ENCODE assay signal across 8 mouse cellular contexts in genomic region chr3:90475151-90475830, GRCm38 (mm10). TPM values are rescaled to one million over a fixed set of nuclear protein-coding genes. Genes with fewer than 3 reads are reported as not detected.
A peak's percentile ranks its signal among the peaks of the same experiment; 100 is the strongest.
DNase-seq lines count a peak whose midpoint lies in the region; ATAC-seq lines count a peak whose summit lies in the region.

No protein-coding gene starts in this region.

- no peaks in the 10 kb centered on the region for H3K9me3 ChIP-seq in kidney, embryonic 15.5 days (replicated peaks)
- H3K9me3 ChIP-seq in hindbrain, embryonic 11.5 days (ENCODE audit: control insufficient read depth, low read length), result no peaks in the 10 kb centered on the region
- no peaks in the 10 kb centered on the region for H3K9me3 ChIP-seq in midbrain, embryonic 11.5 days (ENCODE audit: control insufficient read depth, low read length)

- peaks cover 8% of the 10 kb centered on the region for H3K4me1 ChIP-seq in kidney, embryonic 15.5 days
- H3K4me1 ChIP-seq in hindbrain, embryonic 11.5 days (replicated peaks; ENCODE audit: control insufficient read depth, insufficient read depth, low read length), result 0 out of 2 replicates have a peak, but pooled peaks cover 2% of the 10 kb centered on the region
- peaks cover 7% of the 10 kb centered on the region for H3K4me1 ChIP-seq in midbrain, embryonic 11.5 days (ENCODE audit: control insufficient read depth, insufficient read depth, low read length)

- no peak overlapping the region for H3K27ac ChIP-seq in kidney, embryonic 15.5 days
- H3K27ac ChIP-seq in hindbrain, embryonic 11.5 days (ENCODE audit: low read depth, low read length), result no peak overlapping the region
- no peak overlapping the region for H3K27ac ChIP-seq in midbrain, embryonic 11.5 days (ENCODE audit: low read depth, low read length)

- peak overlapping the region; percentile 52 for H3K4me2 ChIP-seq in kidney, embryonic 15.5 days
- H3K4me2 ChIP-seq in hindbrain, embryonic 11.5 days (replicated peaks; ENCODE audit: low read depth, low read length), result no peak overlapping the region
- peak overlapping the region; percentile 32; the same call in 1 of the 2 replicates for H3K4me2 ChIP-seq in midbrain, embryonic 11.5 days

- DNase-seq in kidney, adult 8-10 months, result no peak
- DNase-seq in brain, adult 2 months (ENCODE audit: low read depth, low spot score), result peak; percentile 38
- DNase-seq in hindbrain, embryonic 11.5 days (ENCODE audit: low spot score), result no peak
- DNase-seq in midbrain, embryonic 11.5 days (ENCODE audit: low spot score, missing footprints), result no peak
- no peak for DNase-seq in left cerebral cortex, postnatal 36 days (ENCODE audit: low spot score in 2 of 2)
- no peak for DNase-seq in right cerebral cortex, adult 18-20 months
- no peak for DNase-seq in adrenal gland, adult 2 months

- ATAC-seq in kidney, embryonic 15.5 days (replicated peaks; ENCODE audit: low FRiP score), result peak; percentile 3; the same call in 1 of the 2 replicates
- ATAC-seq in hindbrain, embryonic 11.5 days (ENCODE audit: low FRiP score), result peak; percentile 31
- ATAC-seq in midbrain, embryonic 11.5 days (ENCODE audit: low FRiP score), result peak; percentile 49

- WGBS in kidney, embryonic 15.5 days, result 39% methylated on average over 16 of the region's 16 CpGs
- WGBS in hindbrain, embryonic 11.5 days, result 40% methylated on average over 15 of the region's 16 CpGs
- 43% methylated on average over 15 of the region's 16 CpGs for WGBS in midbrain, embryonic 11.5 days

- H3K36me3 ChIP-seq in kidney, embryonic 15.5 days, result peaks cover 30% of the 10 kb centered on the region
- peaks cover 7% of the 10 kb centered on the region for H3K36me3 ChIP-seq in hindbrain, embryonic 11.5 days (ENCODE audit: control insufficient read depth, insufficient read depth, low read length)
- peaks cover 11% of the 10 kb centered on the region for H3K36me3 ChIP-seq in midbrain, embryonic 11.5 days (ENCODE audit: control insufficient read depth, insufficient read depth, low read length)

- no peaks in the 10 kb centered on the region for H3K27me3 ChIP-seq in kidney, embryonic 15.5 days
- H3K27me3 ChIP-seq in hindbrain, embryonic 11.5 days (ENCODE audit: control insufficient read depth, insufficient read depth, low read length), result no peaks in the 10 kb centered on the region
- H3K27me3 ChIP-seq in midbrain, embryonic 11.5 days (ENCODE audit: control insufficient read depth, insufficient read depth, low read length), result no peaks in the 10 kb centered on the region

- intact Hi-C loops in left cerebral cortex, postnatal 36 days (cut with DNase I), result no loop called here

- peak overlapping the region; percentile 41 for H3K4me3 ChIP-seq in kidney, embryonic 15.5 days (replicated peaks)
- H3K4me3 ChIP-seq in hindbrain, embryonic 11.5 days (ENCODE audit: low read depth, low read length), result peak overlapping the region; percentile 25
- H3K4me3 ChIP-seq in midbrain, embryonic 11.5 days (ENCODE audit: low read depth, low read length), result peak overlapping the region; percentile 20; the same call in 1 of the 2 replicates

- H3K9ac ChIP-seq in kidney, embryonic 15.5 days, result no peak overlapping the region
- H3K9ac ChIP-seq in hindbrain, embryonic 11.5 days (ENCODE audit: low read depth, low read length), result no peak overlapping the region
- H3K9ac ChIP-seq in midbrain, embryonic 11.5 days (ENCODE audit: low read length), result no peak overlapping the region

RNA-seq across cellular contexts. Expression of gene Ilf2, which starts 0.6 kb away (rescaled TPM):
- 236 and 238 TPM in 2 replicates for polyA plus RNA-seq in kidney, embryonic 15.5 days (2015; fragmentation: Nextera tagmentation; extraction: Ambion mirVana)
- 364 and 368 TPM in 2 replicates for polyA plus RNA-seq in hindbrain, embryonic 11.5 days (2014; fragmentation: Nextera tagmentation; extraction: Ambion mirVana)
- polyA plus RNA-seq in midbrain, embryonic 11.5 days (2014; fragmentation: Nextera tagmentation; extraction: Ambion mirVana), result 338 and 369 TPM in 2 replicates
- total RNA-seq in left cerebral cortex, postnatal 36 days (2021), result 10 to 100 TPM; 73.5 to 82.2 TPM
- 10 to 100 TPM; 52.3 to 54.4 TPM for total RNA-seq in adrenal gland, adult 2 months (2021)
- 8.6 and 10.2 TPM in 2 replicates for polyA plus RNA-seq in adrenal gland, adult 2 months (2012; rRNA removed)

RNA-seq across cellular contexts. Expression of gene Npr1, which starts 9.6 kb away (rescaled TPM):
- polyA plus RNA-seq in kidney, embryonic 15.5 days (2015; fragmentation: Nextera tagmentation; extraction: Ambion mirVana), result 13.6 and 16.2 TPM in 2 replicates
- polyA plus RNA-seq in hindbrain, embryonic 11.5 days (2014; fragmentation: Nextera tagmentation; extraction: Ambion mirVana), result 2.5 and 3.7 TPM in 2 replicates
- polyA plus RNA-seq in midbrain, embryonic 11.5 days (2014; fragmentation: Nextera tagmentation; extraction: Ambion mirVana), result 2.4 and 2.7 TPM in 2 replicates
- 1 to 10 TPM; 2.5 to 4.2 TPM for total RNA-seq in left cerebral cortex, postnatal 36 days (2021)
- 100 to 1,000 TPM; 193 to 290 TPM for total RNA-seq in adrenal gland, adult 2 months (2021)
- 367 and 435 TPM in 2 replicates for polyA plus RNA-seq in adrenal gland, adult 2 months (2012; rRNA removed)

RNA-seq across cellular contexts. Expression of gene Snapin, which starts 15.5 kb away (rescaled TPM):
- 69.9 and 70.6 TPM in 2 replicates for polyA plus RNA-seq in kidney, embryonic 15.5 days (2015; fragmentation: Nextera tagmentation; extraction: Ambion mirVana)
- 72.3 and 77.9 TPM in 2 replicates for polyA plus RNA-seq in hindbrain, embryonic 11.5 days (2014; fragmentation: Nextera tagmentation; extraction: Ambion mirVana)
- 70.9 and 77.2 TPM in 2 replicates for polyA plus RNA-seq in midbrain, embryonic 11.5 days (2014; fragmentation: Nextera tagmentation; extraction: Ambion mirVana)
- 10 to 100 TPM; 52.8 to 54.7 TPM for total RNA-seq in left cerebral cortex, postnatal 36 days (2021)
- total RNA-seq in adrenal gland, adult 2 months (2021), result 10 to 100 TPM; 72.1 to 73.8 TPM
- 23.8 and 32.5 TPM in 2 replicates for polyA plus RNA-seq in adrenal gland, adult 2 months (2012; rRNA removed)

RNA-seq across cellular contexts. Expression of gene Chtop, which starts 34.0 kb away (rescaled TPM):
- polyA plus RNA-seq in kidney, embryonic 15.5 days (2015; fragmentation: Nextera tagmentation; extraction: Ambion mirVana), result 149 and 152 TPM in 2 replicates
- 138 and 143 TPM in 2 replicates for polyA plus RNA-seq in hindbrain, embryonic 11.5 days (2014; fragmentation: Nextera tagmentation; extraction: Ambion mirVana)
- 138 and 146 TPM in 2 replicates for polyA plus RNA-seq in midbrain, embryonic 11.5 days (2014; fragmentation: Nextera tagmentation; extraction: Ambion mirVana)
- 100 to 1,000 TPM; 160 to 168 TPM for total RNA-seq in left cerebral cortex, postnatal 36 days (2021)
- total RNA-seq in adrenal gland, adult 2 months (2021), result 100 to 1,000 TPM; 105 to 110 TPM
- polyA plus RNA-seq in adrenal gland, adult 2 months (2012; rRNA removed), result 34.5 and 37.2 TPM in 2 replicates

RNA-seq across cellular contexts. Expression of gene S100a1, which starts 38.9 kb away (rescaled TPM):
- polyA plus RNA-seq in kidney, embryonic 15.5 days (2015; fragmentation: Nextera tagmentation; extraction: Ambion mirVana), result 79.4 and 87.1 TPM in 2 replicates
- polyA plus RNA-seq in hindbrain, embryonic 11.5 days (2014; fragmentation: Nextera tagmentation; extraction: Ambion mirVana), result 8.4 and 9.8 TPM in 2 replicates
- 6.9 and 8.0 TPM in 2 replicates for polyA plus RNA-seq in midbrain, embryonic 11.5 days (2014; fragmentation: Nextera tagmentation; extraction: Ambion mirVana)
- 100 to 1,000 TPM; 118 to 137 TPM for total RNA-seq in left cerebral cortex, postnatal 36 days (2021)
- 100 to 1,000 TPM; 199 to 282 TPM for total RNA-seq in adrenal gland, adult 2 months (2021)
- polyA plus RNA-seq in adrenal gland, adult 2 months (2012; rRNA removed), result 81.4 and 98.2 TPM in 2 replicates

Comparison
In these comparisons a context has a peak if more than half of its experiments do, and no peak if none do; other contexts are left out.
1. RNA of gene Ilf2, which starts 0.6 kb away (polyA plus RNA-seq): 364 to 368 TPM in hindbrain, embryonic 11.5 days, 338 to 369 TPM in midbrain, embryonic 11.5 days and 236 to 238 TPM in kidney, embryonic 15.5 days; 8.6 to 10.2 TPM in adrenal gland, adult 2 months; every median in the first group is over 10 times any median in the second.
2. RNA of gene Npr1, which starts 9.6 kb away (polyA plus RNA-seq): 367 to 435 TPM in adrenal gland, adult 2 months; 13.6 to 16.2 TPM in kidney, embryonic 15.5 days, 2.5 to 3.7 TPM in hindbrain, embryonic 11.5 days and 2.4 to 2.7 TPM in midbrain, embryonic 11.5 days; every median in the first group is over 10 times any median in the second.
3. Peak in every context shown above with its lines, with median percentiles within 50 percentile points of each other: ATAC-seq and H3K4me3 ChIP-seq.